Mouse (Mus musculus) ovary, adult 18-20 months (tissue): ENCODE data around the gene Abcc9.

Source experiments
- DNase-seq: peaks from one replicate; pipeline ENCODE4 v3.0.0; 2022; ENCODE audit warnings: low spot score, mixed read lengths

The Abcc9 gene

DNA sequence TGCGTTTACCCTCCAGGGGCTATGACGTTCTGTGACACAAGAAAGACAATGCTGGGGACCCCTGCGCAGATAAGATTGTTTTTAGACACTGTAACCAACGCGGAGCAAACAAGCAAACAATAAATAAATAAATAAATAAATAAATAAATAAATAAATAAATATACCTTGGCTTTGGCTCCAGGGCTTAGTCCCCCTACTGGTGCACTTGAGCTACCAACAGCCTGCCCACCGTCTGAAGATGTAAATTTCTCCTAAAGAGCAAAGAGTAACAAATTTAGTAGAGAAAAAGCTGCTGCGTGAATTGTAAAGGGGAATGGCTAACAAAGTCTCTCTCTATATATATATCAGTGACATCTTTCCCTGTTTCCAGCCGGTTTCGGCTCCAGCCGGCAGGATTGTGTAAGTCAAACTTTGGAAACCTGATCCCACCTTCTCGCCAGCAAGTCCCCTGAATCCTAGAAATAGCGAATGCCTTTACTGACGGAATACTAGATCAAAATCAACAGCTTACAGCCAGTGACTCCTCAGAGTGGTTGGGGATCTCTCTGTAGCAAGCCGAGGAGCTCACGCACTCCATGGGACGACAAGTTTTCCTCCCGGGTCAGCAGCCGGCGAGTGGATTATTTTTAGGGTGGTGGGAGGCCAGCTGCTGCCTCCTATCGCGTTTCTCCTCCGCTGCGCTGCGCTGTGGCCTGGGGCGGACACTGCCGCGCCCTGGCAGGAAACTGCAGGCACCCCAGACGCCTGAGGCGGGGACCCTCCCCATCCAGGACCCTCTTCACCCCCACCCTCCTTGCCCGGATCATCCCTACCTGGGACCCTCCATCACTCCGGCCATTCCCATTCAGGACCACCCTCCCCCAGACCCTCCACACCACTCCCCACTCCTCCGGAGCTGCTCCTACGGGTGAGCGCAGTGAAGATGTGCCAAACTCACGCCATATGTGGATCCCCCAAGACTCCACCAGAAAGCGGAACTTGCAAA is at the start of gene Abcc9:
TSS of gene Abcc9 (minus strand) at position 664 of the 986 bp plus-strand sequence.
- DNase-seq = no peak

DNA sequence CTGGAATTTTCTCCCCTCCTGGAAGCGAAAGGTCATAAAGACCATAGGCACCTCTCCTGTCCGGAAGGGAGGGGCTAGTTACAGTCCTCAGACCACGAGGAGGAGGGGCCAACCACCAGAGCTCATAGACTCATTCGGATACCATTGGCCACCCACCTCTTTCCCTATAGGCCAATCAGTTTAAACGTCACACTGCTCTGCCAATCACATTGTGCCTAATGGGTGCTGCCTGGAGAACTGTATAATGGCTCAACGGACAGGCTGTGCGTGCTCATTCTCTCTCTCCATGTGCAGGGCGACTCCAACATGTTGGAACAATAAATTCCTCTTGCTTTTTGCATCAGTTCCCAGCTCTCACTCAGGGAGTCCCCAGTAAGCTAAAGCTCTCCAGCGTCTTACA is 49.2 kb upstream of the Abcc9 start:
- no peak for DNase-seq

DNA sequence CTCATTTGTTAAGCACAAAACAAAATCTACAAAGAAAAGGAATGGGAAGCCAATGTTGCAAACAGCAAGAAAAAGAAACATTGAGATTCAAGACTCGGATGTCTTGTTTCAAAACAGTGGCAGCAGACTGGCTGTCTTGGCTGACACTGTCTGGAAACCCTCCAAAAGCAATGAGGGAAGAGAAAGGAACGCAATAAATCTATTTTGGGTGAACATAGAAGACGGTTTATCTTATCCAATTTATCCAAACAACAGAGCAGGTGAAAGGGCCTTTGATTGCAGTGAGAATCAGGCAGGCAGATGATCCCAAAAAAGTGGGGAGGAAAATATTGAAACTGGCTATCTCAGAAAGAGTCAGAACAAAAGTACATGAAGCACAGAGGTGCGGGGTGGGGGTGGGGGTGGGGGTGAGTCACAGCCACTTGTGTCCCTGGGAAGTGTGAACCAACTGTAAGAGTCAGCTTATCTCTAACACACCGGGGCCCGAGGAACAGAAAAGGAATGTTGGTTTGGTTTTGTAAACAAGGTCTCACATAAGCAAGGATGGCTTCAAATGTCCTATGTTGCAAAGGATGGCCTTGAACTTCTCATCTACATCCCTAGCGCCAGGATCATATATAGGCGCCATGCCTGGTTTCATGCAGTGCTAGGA is 46.1 kb upstream of the Abcc9 start:
- DNase-seq = no peak

DNA sequence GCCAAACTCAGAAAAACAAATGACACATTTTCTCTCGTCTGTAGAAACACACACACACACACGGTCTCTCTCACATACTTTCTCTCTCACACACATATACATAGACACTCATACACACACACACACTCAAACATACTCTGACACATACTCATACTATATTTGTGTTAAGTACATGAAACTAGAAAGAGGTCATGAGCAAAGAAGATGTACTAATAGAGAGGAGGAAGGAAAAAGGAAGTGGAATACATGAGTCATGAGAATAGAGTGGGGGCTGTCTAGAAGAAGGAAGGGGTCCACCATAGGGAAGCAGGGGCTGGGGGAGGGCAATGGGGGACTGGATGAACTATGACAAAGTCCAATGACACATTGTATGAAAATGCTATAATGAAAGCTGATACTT is 45.0 kb upstream of the Abcc9 start:
- DNase-seq = no peak

DNA sequence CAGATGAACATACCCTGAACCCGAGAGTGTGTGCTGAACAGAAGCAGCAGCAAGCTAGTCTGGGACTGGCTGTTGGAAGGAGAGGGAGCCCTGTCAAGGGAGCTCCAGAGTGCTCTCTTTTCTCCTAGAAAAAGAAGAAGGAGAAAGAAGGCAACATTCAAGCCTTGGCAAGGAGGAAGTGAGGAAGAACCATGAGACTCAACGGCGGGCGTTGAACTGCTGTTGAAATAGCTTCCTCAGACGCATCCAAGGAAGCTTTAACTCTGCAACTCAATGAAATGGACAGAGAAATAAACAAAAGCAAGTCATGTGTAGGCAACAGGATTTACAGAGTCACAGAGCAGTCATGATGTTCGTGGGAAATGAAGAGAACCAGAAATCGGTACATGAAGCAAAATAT is 44.6 kb upstream of the Abcc9 start:
- no peak for DNase-seq

DNA sequence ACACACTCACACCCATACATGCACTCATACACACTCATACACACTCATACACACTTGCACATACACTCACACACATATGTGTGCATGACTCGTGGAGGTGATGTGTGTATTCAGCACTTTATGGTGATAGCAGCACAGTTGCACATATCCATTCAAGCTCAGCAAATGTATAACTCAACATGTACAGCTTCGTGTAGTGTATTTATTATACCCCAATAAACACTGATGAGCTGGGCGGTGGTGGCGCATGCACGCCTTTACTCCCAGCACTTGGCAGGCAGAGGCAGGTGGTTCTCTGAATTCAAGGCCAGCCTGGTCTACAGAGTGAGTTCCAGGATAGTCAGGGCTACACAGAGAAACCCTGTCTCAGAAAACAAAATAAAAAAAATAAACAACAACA is 43.4 kb upstream of the Abcc9 start:
- DNase-seq = no peak

DNA sequence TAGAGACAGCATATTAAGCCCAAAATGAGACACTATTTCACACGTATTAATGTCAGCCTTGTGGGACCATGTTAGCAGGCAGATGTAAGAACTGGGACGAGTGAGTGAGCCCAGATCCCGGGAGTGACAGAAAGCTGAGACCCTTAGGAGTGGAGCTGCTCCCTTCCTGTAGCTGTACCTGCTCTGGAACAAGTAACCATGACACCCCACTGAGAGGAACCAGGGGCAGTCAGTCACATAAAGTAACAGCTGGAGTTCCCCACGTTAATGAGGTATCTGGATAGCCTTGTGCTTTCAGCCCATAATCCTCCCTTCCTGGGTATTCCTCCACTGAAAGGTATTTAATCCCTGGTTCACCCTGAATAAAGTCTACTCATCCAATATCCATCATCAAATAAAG is 41.1 kb upstream of the Abcc9 start:
- DNase-seq = no peak

DNA sequence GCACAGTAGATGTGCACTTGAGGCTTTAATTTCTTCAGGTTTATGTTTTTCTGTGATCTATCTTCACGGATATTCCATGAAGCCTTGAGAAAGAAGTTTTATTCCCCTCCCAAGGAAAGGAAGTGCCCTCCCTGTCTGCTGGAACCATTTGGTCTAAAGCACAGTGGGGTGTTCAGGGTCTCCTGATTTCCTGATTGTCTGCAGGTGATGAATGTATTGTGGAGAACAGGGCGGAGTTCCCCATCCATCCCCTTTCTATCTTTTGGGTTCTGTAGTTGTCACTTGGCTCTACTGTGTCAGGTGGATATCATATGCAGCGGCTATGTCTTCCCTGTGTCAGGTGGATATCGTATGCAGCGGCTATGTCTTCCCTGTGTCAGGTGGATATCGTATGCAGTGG is 39.6 kb upstream of the Abcc9 start:
- DNase-seq = no peak

DNA sequence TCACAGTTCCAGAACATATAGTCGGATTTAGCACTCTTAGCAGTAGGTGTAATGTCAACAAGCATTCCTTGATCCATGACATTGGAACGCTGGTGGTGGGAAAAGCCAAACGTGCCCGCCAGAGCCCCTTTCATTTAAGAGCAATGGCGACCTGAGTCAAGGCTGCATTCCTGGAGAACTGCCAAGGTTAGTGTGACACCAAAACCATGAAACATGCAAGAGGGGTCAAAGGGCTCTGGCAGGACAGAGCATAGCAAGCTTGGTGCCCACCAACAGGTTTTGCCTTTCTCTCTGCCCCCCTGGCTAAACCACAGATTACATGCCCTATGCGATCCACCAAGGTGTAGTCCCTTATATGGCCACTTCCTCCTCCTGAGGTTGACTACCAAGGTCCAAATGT is 36.5 kb upstream of the Abcc9 start:
- DNase-seq = no peak

DNA sequence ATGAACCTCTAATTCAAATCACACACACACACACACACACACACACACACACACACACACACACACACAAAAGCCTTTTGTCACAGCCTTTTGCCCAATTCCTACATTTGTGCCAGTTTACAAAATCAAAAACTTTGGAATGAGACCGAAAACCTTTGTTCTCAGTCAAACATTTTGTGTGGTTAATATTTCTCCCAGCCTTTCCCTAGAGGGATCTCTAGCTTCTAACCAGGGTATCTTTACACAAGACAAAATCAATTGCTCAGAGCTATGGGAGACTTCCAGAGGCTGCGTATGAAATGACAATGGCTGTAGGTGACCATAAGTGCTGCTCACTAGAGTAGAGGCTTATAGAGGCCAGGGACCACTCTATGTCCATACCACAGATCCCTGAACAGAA is 36.1 kb upstream of the Abcc9 start:
- no peak for DNase-seq

DNA sequence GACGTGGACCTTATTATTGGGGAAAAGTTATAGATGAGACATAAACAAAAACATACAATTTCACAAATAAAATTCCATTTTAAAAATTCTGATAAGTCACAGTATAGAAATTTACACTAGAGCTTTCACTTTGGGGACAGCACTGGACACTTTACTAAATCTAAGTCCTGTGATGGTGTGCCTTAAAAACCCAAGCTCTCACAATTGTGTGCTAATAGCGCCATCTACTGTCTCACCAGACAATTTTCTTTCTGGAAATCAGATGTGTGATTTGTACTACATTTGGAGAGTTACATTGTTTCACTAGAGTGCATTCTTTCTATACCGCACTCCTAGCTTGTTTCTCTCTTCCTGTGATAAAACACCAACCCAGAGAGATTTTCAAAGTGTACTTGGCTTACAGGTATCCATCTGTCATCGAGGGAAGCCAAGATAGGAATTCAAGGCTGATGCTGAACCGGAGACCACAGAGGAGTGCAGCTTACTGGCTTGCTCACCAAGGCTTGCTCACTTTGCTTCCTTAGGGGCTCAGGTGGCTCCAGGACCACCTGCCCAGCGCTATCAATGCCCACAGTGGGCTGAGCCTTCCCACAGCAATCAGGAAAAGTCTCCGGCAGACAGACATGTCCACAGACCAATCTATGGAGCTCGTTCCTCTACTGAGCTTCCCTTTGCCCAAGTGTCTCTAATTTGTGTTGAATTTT is 33.3 kb upstream of the Abcc9 start:
- DNase-seq = no peak

DNA sequence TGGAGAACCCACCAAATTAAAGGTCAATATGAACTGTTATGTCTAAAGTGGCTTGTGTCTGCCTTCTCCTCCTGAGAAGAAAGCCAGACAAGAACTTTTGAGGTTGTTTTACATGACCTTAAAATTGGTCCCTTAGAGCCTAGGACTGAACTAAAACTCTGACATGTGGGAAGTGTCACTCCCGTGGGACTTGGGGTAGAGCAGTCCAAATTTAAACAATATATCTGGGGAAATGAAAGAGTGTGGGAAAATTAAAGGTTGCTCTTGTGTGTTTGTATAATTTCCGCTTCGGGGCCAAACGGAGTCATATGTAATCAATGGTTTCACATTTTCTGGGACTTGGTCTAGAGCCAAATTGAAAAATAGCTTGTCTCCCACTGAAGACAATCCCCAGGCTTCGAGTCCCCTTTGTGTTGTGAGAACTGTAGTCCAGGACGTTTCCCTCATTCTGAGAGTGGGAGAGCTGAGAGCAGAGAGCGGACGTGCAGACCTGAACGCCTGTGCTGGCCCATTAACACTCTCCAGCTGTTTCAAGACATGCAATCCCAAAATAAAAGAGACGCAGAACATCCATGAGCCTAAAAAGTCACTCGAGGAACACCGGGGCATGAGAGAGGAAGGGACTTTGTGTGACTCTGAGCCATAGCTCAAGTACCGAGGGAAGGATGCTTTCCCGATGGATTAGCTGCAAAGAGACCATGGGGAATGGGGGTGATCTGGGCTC is 30.6 kb upstream of the Abcc9 start:
- DNase-seq = no peak

DNA sequence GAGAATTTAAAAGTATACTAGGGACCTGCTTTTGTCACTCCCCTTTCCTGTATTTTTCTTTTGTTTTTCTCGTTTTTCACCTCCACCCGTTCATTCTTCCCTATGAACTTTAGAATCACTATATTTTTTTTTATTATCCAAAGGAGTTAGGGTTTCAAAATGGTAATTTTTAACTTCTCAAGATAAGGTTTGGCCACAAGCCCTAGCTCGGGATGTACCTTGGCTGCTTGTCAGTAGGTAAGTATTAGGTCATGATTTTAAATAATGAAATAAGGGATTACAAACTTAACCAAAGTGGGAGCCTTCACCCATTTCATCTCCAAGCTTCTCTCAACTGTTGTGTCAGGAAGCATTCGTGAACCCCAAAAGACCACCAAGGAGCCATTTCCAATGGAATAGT is 23.9 kb upstream of the Abcc9 start:
- DNase-seq = no peak

DNA sequence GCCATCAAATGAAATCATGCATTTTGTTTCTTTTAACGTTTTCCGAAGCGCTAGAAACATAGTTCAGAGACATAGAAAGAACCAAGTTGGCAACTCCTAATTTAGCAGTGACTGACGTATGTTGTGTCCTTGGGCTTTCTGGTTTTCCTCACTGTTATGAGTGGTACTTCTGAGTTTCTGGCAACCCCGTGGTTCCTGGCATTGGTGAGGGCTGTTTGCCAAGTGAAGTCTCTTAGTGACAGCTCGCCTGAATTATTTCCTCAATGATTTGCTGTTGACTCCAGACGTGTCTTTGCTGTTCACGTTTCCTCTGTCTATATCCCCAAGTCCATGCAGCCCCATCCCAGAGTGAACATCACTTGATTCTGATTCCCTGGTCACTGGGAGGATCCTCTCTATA is 19.6 kb upstream of the Abcc9 start:
- no peak for DNase-seq

DNA sequence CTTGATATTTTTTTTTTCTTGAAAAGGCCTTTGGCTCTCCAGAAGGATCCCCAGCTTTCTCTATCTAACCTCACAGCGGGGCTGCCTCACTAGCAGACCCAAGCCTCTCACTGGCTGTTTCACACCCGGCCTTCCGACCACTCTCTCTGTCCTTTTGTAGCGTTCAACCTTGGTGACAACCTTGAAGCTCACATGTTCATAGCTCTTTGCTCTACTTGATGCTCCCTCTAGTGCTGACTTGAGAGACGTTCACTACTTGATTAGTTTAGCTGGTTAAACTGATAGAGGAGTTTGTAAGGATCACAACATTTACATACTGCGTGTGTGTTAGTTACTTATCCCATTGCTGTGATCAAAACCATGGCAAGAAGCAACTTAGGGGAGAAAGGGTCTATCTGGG is 18.5 kb upstream of the Abcc9 start:
- no peak for DNase-seq

DNA sequence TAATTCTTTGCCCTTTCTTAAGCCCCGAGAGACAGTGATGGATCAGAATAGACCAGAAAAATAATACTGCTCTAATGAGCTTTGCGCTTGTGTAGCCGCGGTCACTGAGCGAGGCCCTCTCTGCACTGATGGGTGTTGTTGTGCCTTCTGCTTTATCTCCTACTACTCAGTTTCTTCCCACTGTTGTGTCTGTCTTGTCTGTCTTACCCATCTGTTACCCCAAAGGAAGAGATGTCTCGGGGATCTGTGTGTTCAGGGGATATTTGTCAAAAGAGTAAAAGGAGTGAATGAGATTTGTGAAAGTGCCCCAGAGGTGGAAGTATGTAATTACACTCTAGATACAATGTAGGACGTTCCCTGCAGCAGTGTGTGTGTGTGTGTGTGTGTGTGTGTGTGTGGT is 16.1 kb upstream of the Abcc9 start:
- DNase-seq = no peak

DNA sequence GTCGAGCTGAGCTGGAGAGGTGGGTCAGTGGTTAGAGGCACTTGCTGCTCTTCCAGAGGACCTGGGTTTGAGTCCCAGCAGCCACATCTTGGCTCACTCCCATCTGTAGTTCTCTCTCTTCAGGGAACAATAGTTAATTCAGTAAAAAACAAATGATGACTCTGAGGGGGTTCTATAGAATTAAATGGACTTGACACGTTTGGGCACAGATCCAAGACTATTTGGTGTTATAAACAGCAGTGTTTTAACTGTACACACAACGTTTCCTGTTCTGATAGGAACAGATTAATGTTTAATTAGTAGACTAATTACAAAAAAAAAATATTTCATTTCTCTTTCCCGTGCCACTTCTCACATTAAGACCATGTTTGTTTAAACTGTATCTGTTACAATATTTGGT is 15.1 kb upstream of the Abcc9 start:
- no peak for DNase-seq

DNA sequence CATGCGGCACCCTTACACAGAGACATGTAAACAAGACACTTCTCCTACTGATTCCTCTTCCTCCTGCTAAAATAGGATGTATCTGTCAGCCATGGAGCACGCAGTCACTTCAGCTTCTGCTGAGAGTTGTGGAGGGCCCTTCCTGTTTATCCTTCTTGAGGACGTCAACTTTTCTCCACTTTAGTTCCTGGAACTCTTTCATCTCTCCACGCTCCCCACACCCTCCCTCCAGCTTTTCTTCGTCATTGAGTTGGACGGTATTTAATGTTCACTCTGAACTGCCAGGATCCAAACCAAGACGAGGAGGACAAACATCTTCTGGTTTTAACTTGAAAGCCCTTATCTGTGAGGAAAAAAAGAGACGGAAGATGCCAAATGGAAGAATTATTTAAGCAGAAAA is 12.9 kb upstream of the Abcc9 start:
- DNase-seq = peak; percentile 19

DNA sequence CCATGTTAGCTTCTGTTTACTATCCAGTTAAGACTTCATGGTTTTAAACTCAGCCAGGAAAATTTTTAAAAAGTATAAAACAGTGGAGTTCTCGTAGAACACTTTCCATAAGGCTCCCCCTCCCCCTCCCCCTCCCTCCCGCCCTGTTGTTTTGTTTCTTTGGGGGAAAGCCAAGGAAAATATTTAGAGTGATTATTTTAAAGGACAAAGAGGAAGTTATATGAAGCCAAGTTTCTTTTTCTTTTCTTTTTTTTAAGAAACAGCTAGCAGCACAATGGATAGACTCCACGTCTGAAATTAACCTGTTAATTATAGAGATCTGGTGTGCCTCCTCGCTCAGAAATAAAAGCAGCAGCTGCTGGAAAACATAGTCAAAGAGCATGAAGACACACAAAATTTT is 9.0 kb upstream of the Abcc9 start:
- no peak for DNase-seq

DNA sequence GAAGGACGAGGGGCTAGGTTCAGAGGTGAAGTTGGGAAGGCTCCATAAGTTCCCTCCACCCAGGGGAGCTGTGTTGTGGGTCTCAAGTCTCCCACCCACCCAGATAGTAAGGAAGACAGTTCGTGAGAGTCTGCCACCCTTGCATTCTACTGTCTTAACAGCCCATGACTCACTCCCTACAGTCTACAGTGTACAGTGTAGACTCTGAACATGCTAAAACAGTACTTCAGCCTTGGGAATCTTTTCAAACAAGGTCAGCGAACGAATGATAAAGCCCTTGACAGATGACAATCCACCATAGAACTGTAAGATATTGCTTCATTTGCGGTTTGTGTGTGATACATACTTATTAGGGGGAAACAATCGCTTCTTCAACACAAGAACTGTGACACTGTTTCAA is 8.6 kb upstream of the Abcc9 start:
- no peak for DNase-seq

DNA sequence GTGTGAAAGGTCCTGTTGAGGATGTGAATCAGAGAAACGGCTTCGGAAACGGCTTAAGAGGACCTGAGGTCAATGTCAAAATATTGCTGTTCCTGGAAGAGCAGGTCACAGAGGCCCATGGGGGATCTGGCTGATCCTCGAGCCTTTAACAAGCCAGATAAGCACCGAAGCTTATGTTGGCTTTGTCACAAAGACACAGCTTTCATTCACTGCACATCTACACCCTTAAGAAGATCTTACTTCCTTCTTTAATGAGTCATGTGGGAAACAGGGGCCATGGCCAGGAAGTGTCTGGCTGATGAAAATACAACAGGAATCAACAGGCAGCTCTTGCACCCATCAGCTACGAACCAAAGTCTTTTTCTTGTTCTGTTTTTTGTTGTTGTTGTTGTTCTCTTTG is 6.3 kb upstream of the Abcc9 start:
- no peak for DNase-seq

DNA sequence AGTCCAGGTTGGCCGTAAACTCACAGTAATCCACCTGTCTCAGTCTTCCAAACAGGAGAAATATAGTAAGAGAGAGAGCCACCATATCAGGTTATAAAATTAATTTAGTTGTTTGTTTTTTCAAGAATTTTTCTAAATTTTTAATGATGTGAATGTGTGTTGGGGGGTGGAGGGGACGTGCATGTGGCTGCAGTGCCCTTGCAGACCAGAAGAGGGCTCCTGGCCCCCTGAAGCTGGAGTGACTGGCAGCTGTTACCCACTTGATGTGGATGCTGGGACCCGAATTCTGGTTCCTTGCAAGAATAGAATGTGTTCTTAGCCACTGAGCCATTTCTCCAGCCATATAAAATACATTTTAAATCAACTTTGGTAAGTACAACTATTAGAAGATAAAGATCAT is 4.6 kb upstream of the Abcc9 start:
- no peak for DNase-seq
